Mouse (Mus musculus) MN1 (cell line): ENCODE data around the gene Nmur1.
A peak's percentile ranks its signal among the peaks of the same experiment; 100 is the strongest.

Experiments used
- DNase-seq: peaks from one replicate; pipeline ENCODE4 v3.0.0-alpha.2; 2016; ENCODE audit warnings: low spot score

Nmur1 gene

GRCm38 (mm10) chr1:86440887-86441723 is 15.1 kb upstream of the Nmur1 start:
- peak; percentile 72 for DNase-seq

- peak; percentile 95 for DNase-seq
Measured at GRCm38 (mm10) chr1:86440171-86440886, 14.3 kb upstream of the Nmur1 start.

- peak; percentile 71 for DNase-seq
Measured at GRCm38 (mm10) chr1:86439487-86440170, 13.6 kb upstream of the Nmur1 start.

- peak; percentile 71 for DNase-seq
Measured at GRCm38 (mm10) chr1:86438501-86438900, 12.5 kb upstream of the Nmur1 start.

GRCm38 (mm10) chr1:86438014-86438319 is 11.9 kb upstream of the Nmur1 start:
- DNase-seq: peak; percentile 42

GRCm38 (mm10) chr1:86437219-86438013 is 11.4 kb upstream of the Nmur1 start:
- DNase-seq: no peak

- DNase-seq: peak; percentile 89
Measured at GRCm38 (mm10) chr1:86435302-86435821, 9.3 kb upstream of the Nmur1 start.

GRCm38 (mm10) chr1:86434439-86435201 is 8.6 kb upstream of the Nmur1 start:
- peak; percentile 99 for DNase-seq

GRCm38 (mm10) chr1:86434001-86434400 is 8.0 kb upstream of the Nmur1 start:
- peak; percentile 76 for DNase-seq

- no peak for DNase-seq
Measured at GRCm38 (mm10) chr1:86433359-86433758, 7.3 kb upstream of the Nmur1 start.

GRCm38 (mm10) chr1:86432778-86433177 is 6.8 kb upstream of the Nmur1 start:
- DNase-seq: no peak

GRCm38 (mm10) chr1:86430056-86430455 is 4.0 kb upstream of the Nmur1 start:
- DNase-seq: peak; percentile 85

GRCm38 (mm10) chr1:86424835-86425547 is 1.0 kb downstream of the Nmur1 start:
- no peak for DNase-seq

GRCm38 (mm10) chr1:86424336-86424735 is 1.7 kb downstream of the Nmur1 start:
- DNase-seq: no peak

- DNase-seq: no peak
Measured at GRCm38 (mm10) chr1:86423879-86424278, 2.1 kb downstream of the Nmur1 start.

- peak; percentile 14 for DNase-seq
Measured at GRCm38 (mm10) chr1:86421007-86421406, 5.0 kb downstream of the Nmur1 start.

GRCm38 (mm10) chr1:86416321-86416720 is 9.7 kb downstream of the Nmur1 start:
- DNase-seq: peak; percentile 51

GRCm38 (mm10) chr1:86415612-86416184 is 10.3 kb downstream of the Nmur1 start:
- peak; percentile 18 for DNase-seq

GRCm38 (mm10) chr1:86415144-86415543 is 10.9 kb downstream of the Nmur1 start:
- no peak for DNase-seq

GRCm38 (mm10) chr1:86414715-86415114 is 11.3 kb downstream of the Nmur1 start:
- DNase-seq: no peak
